Mouse (Mus musculus): ENCODE results near the gene Cd274.

DNA sequence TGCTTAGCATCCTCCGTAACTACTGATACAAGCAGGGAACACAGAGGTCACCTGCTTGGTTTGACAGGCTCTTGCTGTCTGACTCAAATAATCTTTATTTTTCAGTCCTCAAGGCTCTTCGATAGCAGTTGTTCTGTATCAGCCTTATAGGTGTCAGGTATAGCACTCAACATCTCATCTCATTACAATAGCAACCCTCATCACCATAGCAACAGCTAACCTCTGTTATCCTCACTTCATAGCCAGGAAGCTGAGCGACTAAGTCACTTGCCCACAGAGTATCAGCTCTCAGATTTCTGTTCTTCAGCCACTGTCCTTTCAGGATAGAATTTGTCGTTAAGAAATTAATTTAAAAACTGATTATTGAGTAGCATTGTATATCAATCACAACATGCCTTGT is 18.6 kb downstream of the Cd274 start:
- TF ChIP-seq CTCF (IDR thresholded peaks at IDR 0.05; ENCODE audit: low read depth, low read length) (no peak), POLR2A (IDR thresholded peaks at IDR 0.05; ENCODE audit: insufficient read depth, low read length) (no peak)

All from ES-Bruce4 (cell line).